Mouse (Mus musculus) gastrocnemius, postnatal 4 days (tissue): ENCODE measurements around the gene Zfp523. TPM values are rescaled to one million over a fixed set of nuclear protein-coding genes. Genes with fewer than 3 reads are reported as not detected.
A peak's percentile ranks its signal among the peaks of the same experiment; 100 is the strongest.

ENCODE experiments used
- DNase-seq, 2 experiments: peaks; one replicate each; pipeline ENCODE4 v3.0.0; 2021 to 2022; ENCODE audit warnings: low spot score in 2 of 2, mixed read lengths in 2 of 2
- long read RNA-seq, 2 experiments: library from polyadenylated mRNA; stranded (forward); transcript quantifications; one replicate each; pipeline ENCODE4 v2.0.0; 2021
- total RNA-seq, 2 experiments: library from RNA; stranded (reverse); gene quantifications; 2 replicates each; pipeline ENCODE4 v1.2.3; 2021

Gene Zfp523
- total RNA-seq: 10 to 100 TPM; 31.7 to 38.2 TPM
- long read RNA-seq, experiment 1, transcript Zfp523-202 (14 exons, 2,864 nt): major isoform, 41 of 67 reads
- long read RNA-seq, experiment 1, partial matches to known transcripts: 12 of 67 reads
- long read RNA-seq, experiment 1, other reads (novel, unspliced or antisense): 12 of 67 reads
- long read RNA-seq, experiment 2, full-length matches to known transcripts: 52 of 78 reads
- long read RNA-seq, experiment 2, partial matches to known transcripts: 9 of 78 reads
- long read RNA-seq, experiment 2, other reads (novel, unspliced or antisense): 17 of 78 reads

DNA sequence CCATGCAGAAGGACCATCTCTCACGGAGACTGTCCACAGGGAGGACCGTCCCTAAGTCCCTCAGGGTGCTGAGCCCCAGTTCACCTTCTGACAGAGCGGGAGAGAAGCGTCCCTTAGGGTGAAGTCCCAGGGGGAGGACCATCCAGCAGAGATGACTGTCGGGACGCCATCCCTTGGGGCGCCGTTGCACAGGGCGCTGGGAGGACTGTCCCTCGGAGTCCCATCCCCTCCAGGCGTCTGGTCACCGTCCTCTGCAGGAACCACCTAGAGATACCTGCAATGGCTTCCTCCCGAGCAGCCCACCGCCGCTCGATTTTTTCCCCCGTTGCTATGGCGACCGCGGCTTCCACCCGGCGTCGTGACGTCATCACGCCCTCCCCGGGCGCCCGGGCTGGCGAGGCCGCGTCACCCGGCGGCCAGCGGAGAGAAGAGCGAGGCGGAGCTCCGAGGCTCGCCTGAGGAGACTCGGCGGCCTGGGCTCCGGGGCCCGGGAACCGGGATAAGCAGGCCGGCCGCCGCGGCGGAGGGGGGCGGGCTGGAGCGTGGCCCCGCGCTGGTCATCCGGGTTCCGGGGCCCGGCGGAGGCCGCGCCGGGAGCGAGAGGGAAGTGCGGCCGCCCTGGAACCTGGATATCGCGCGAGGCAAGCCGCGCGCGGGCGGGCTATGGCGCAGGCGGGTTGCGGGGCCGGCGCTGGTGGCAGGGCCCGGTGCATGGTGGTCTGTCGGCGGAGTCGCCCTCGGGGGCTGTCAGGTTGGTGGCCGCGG, at the start of gene Zfp523:
Gene Zfp523, plus strand, starts transcription at position 355 of the 765 bp plus-strand sequence.
- peak; percentile 89 to 91 for DNase-seq

DNA sequence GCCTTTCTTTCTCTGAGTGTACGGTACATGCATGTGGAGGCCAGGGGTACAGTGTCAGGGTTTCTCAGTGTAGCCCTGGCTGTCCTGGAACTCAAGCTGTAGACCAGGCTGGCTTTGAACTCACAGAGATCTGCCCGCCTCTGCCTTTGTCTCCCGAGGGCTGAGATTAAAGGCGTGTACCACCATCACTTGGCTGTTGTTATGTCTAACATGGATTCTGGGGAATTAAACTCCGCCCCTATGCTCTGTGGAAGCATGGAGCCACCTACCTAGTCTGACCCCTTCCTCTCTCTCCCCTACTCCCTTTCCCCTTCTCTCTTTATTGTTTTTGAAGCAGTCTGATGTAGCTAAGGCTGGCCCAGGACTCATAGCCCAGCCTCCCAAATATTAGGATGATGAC, 47.1 kb upstream of the Zfp523 start:
- no peak for DNase-seq

GRCm38 (mm10) chr17:28130391-28131125, 46.4 kb upstream of the Zfp523 start:
- DNase-seq: no peak

DNA sequence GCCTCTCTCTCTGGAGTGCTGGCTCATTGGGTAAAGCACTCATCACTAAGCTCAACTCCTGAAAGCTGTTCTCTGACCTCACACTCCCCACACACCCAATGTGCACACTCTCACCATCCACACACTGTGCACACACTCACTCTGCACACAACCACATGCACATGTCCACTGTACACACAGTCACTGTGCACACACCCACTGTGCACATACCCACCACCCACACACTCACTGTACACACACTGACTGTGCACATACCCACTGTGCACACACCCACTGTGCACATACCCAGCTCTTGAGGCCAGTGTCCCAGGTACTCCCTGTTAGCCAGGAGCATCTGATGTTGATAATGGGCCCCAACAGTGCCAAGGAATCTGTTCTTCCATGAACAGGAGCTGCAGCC, 45.8 kb upstream of the Zfp523 start:
- DNase-seq: no peak

DNA sequence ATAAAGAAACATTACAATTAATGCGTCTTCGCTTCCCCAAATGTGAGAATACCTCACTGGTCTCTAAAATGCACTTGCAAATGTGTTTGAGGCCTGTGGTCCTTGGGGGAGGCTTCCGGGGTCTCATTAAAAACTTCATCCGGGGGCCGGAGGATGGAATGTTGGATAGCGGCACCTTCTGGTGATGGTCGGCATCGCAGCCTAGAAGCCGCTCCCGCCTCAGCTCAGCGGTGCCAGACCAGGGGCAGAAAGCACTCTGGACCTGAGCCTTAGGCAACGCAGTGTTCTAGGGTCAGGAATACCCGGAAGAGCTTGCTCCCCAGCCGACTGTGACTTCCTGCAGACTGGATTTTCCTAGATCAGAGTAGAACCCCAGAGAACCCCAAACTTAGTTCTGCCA, 43.7 kb upstream of the Zfp523 start:
- peak in 1 of 2 experiments; percentile 64 for DNase-seq

DNA sequence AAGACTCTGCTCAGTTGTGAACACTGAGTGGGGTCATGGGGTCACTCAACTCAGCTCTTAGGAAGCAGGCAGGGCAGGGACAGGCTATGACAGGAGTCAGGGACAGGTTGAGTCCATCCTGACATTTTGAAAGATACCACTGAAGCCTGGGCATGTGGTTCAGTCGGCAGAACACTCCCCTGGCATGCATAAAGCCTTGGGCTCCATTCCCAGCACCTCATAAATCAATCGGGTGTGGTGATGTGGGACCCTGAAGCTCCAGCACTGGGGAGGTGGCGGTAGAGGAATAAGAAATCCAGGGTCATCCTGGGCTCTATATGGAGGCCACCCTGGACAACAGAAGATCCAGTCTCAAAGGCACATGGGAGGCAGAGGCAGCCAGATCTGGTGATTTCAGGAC, 41.4 kb upstream of the Zfp523 start:
- no peak for DNase-seq

GRCm38 (mm10) chr17:28136266-28136665, 40.7 kb upstream of the Zfp523 start:
- DNase-seq: no peak

DNA sequence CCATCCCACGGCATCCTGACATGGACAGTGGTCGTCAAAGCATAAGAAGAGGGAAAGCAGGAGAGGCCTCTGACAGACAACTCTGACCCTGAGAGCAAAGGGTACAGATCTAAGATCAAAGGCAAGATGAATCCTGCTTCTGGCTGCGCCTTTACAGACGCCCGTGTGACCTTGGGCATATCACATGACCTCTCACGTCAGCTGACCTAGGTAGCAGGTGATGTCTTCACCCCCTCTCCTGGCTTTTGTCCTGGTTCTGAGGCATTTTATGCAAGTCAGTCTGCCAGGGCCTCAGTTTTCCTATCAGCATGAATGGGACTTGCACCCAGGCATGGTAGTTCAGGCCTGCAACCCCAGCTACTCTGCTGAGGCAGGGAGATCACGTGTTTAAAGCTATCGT, 38.9 kb upstream of the Zfp523 start:
- DNase-seq: no peak

DNA sequence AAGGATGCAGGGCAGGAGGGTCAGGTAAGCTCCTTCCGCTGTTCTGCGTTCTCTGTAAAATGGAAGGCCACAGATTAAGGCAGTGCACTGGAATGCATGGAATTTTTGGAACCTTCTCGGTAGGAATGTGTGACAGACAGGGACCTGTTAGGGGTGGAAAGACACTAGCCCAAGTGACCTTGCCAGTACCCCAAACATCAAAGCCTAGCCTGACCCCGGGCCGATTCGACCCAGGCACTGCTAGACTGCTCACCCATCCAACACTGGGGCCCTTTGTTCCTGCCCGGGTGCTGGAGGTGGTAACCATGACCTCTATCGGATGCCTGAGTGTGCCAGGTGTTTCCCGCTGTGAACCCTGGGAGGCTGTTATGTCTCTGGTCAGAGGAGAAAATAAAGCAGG, 38.2 kb upstream of the Zfp523 start:
- DNase-seq: no peak

- DNase-seq: no peak
Measured at GRCm38 (mm10) chr17:28140431-28141204, 36.3 kb upstream of the Zfp523 start.

GRCm38 (mm10) chr17:28141205-28141650, 35.7 kb upstream of the Zfp523 start:
- no peak for DNase-seq

GRCm38 (mm10) chr17:28141771-28142699, 34.9 kb upstream of the Zfp523 start, which contains the start of gene Scube3:
Scube3 (plus strand) TSS chr17:28142141.
- DNase-seq: no peak

DNA sequence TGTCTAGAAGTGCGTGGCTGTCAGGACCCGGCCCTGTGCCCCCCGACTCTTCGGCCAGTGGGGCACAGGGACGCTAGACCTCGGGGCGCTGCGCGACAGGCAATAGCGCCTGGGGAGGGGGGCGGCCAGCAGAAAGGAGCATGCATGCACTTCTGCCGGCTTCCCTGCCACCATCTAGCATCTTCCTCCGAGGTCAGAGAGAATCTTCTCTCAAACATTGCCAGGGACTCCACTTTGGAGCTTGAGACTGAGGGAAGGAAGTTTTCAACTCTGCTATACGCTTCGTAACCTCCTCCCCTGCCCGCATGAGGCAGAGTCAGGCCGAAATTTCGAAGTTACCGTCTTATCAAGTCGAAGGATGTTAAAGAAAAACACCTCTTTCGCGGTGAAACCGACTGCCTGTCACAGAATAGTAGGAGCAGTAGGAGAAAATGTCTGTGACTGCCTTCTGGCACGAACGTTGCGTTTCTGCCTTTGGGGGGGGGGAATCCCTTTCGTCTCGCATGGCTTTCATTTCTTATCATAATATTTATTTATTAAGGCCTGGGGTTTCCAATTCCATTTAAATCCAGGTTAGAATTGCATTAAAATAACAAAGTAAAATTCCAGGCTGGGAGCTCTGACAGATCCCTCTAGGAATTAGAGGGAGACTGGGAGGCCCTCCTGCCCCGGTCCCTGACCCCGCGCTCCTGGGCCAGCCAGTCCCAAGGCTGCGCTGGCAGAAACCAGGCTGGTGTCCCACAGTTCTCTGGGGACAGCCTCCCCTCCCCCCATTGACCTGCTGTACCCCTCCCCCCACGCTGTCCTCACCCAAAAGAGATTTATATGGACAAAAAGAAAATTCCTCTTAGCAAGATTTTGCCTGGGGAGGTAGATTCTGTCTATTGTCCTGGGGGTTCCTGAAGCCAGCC, 34.0 kb upstream of the Zfp523 start:
- DNase-seq: no peak

- DNase-seq: no peak
Measured at GRCm38 (mm10) chr17:28143751-28144150, 33.2 kb upstream of the Zfp523 start.

GRCm38 (mm10) chr17:28144241-28144640, 32.7 kb upstream of the Zfp523 start:
- DNase-seq: no peak

- DNase-seq: no peak
Measured at GRCm38 (mm10) chr17:28148288-28148687, 28.6 kb upstream of the Zfp523 start.

GRCm38 (mm10) chr17:28149734-28150133, 27.2 kb upstream of the Zfp523 start:
- no peak for DNase-seq

DNA sequence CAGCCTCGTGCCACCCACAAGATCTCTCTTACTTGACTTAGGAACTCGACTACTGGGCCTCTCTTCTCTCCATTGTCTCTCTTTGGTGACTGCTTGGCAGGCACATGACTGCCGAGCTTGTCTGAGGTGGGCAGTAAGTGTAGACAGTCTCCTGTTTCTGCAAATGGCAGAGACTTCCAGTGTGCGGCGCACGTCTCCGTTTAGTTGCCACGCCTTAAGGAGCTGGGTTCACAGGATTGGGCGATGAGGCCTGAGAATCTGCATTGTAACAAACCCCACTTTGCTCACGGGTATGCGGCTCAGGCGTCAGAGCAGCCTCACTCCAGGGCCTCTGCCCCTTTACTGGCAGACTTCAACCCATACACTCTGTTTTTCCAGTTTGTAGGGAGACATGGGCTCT, 26.5 kb upstream of the Zfp523 start:
- DNase-seq: no peak

GRCm38 (mm10) chr17:28153095-28153494, 23.8 kb upstream of the Zfp523 start:
- DNase-seq: no peak
